Mouse (Mus musculus) brain, embryonic 14.5 days (tissue): ENCODE results near the gene Sulf2. TPM values are rescaled to one million over a fixed set of nuclear protein-coding genes. Genes with fewer than 3 reads are reported as not detected.

Source experiments
- DNase-seq: peaks from one replicate; pipeline ENCODE4 v3.0.0-alpha.2; 2011; ENCODE audit warnings: low read depth
- CTCF ChIP-seq: fragments of 200-500 bp; IDR thresholded peaks from 2 replicates; pipeline ENCODE4 v1.5.1; 2012; ENCODE audit warnings: inconsistent platforms, mild to moderate bottlenecking, moderate library complexity, borderline replicate concordance; ENCODE audit not compliant: insufficient read depth, insufficient read length; ENCODE audit errors: extremely low read depth
- POLR2A ChIP-seq: fragments of 200-500 bp; IDR thresholded peaks from 2 replicates; pipeline ENCODE4 v1.6.1; 2012; ENCODE audit warnings: mild to moderate bottlenecking, inconsistent platforms, borderline replicate concordance; ENCODE audit not compliant: poor library complexity, insufficient read depth, insufficient read length, severe bottlenecking; ENCODE audit errors: extremely low read depth
- polyA plus RNA-seq: library from polyadenylated mRNA; depleted of rRNA; stranded (reverse); fragments of >200 nt; gene quantifications from 2 replicates; pipeline ENCODE4 v1.2.3, GENCODE M21; 2012; rRNA removed

Gene Sulf2
- polyA plus RNA-seq, 1 experiment = 170 TPM

DNA sequence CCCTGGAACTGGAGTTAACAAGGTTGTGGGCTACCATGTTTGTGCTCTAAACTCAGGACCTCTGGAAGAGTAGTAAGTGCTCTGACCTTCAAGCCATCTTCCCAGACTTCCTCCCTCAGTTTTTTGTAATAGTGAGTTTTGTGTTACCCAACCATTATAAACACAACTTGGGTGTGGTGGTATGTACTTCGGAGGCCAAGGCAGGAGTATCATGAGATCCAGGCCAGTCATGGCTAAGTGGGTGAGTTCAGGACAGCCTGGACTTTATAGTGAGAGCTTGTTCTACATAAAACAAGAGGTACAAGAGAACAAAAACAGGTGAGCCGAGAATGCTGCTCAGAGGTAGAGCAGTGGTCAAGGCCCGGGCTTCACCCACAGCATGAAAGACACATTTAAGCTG lies 127.6 kb downstream of the Sulf2 start:
- TF ChIP-seq POLR2A (no peak), CTCF (no peak)
- no peak for DNase-seq

DNA sequence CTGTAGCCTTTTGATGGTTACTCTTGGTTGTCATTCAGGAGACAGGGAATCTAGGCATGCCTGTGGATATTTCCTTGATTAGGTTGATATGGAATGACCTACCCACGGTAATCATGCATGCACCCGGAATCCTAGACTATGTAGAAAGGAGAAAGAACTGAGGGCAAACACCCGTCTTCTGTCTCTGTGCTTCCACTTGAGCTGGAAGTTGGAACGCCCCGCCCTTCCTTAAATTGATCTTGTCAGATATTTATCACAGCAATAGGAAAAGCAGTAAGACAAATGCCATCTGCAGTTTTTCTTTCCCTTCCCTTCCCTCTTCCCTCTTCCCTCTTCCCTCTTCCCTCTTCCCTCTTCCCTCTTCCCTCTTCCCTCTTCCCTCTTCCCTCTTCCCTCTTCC lies 129.5 kb downstream of the Sulf2 start:
- TF ChIP-seq POLR2A (no peak), CTCF (no peak)
- DNase-seq = no peak

DNA sequence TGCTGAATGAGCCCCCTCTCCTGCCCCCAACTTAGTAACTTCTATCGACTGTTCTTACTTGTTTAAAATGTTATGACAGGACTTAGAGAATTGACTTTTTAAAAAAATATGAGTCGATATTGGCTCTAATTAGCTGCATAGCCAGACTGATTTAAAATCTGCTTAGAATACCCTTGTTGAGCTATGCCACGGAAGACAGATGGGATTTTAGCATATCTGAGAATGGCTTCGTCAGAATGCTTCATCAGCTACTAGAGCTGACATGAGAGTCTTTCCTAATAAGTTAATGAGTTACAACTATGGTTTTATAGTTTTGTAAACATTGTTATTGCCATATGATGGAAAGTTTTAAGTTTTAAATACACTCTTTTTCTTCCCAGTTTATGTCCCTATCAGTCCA lies 130.8 kb downstream of the Sulf2 start:
- TF ChIP-seq POLR2A (no peak), CTCF (no peak)
- DNase-seq = peak; percentile 73

DNA sequence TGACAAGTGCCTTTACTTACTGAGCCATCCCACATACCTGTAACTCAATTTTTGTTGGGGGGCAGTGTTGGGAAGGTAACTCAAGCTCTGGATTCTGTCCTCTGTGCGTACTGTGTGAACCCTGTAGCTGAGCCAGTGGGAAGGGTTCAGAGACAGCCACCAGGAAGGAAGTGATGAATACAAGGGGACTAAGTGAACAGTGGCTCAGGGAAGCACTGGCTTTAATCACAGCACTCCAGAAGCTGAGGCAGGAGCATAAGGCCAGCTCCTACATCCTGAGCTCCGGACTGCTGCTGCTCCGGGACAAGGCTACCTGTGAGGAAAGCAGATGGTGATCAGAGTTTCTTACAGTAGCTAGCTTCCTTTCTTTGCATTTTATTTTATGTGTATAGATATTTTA lies 131.4 kb downstream of the Sulf2 start:
- TF ChIP-seq POLR2A = no peak
- no peak for TF ChIP-seq CTCF
- no peak for DNase-seq

Other genes starting within 250 kb of the Sulf2 start
- gene Ncoa3, start 163.0 kb downstream of the Sulf2 start, polyA plus RNA-seq = 20.4 and 28.5 TPM in 2 replicates